Mouse (Mus musculus): ENCODE results near the gene Cxxc4. TPM values are rescaled to one million over a fixed set of nuclear protein-coding genes. Genes with fewer than 3 reads are reported as not detected.

The Cxxc4 gene
- polyA plus RNA-seq, 1 experiment from 2014 or later = 4.3 TPM

GRCm38 (mm10) chr3:134239971-134240717 is 3.9 kb downstream of the Cxxc4 start:
- peak overlapping the region; percentile 81 for H3K9ac ChIP-seq (ENCODE audit: low read length)
- DNase-seq (ENCODE audit: low spot score) = peak; percentile 83
- H3K27ac ChIP-seq (ENCODE audit: low read depth) = peak overlapping the region; percentile 90
- H3K4me3 ChIP-seq (ENCODE audit: low read depth, low read length) = peak overlapping the region; percentile 72
- H3K9me3 ChIP-seq (ENCODE audit: control insufficient read depth, low read length) = no peaks in the 10 kb centered on the region
- WGBS = under 1% methylated on average over 37 of the region's 61 CpGs
- peak overlapping the region; percentile 77 for H3K4me2 ChIP-seq (ENCODE audit: low read length)
- no peaks in the 10 kb centered on the region for H3K36me3 ChIP-seq (ENCODE audit: control insufficient read depth, insufficient read depth, low read length)
- H3K27me3 ChIP-seq (replicated peaks; ENCODE audit: control insufficient read depth, insufficient read depth, low read length) = no peaks in the 10 kb centered on the region
- ATAC-seq (replicated peaks; ENCODE audit: low FRiP score, low TSS enrichment, low read depth) = peak; percentile 16
- H3K4me1 ChIP-seq (replicated peaks; ENCODE audit: control insufficient read depth, insufficient read depth, low read length) = peaks cover 19% of the 10 kb centered on the region

- 13% methylated on average over 6 of the region's 6 CpGs for WGBS
- H3K4me2 ChIP-seq (ENCODE audit: low read length) = peak overlapping the region; percentile 77
- ATAC-seq (replicated peaks; ENCODE audit: low FRiP score, low TSS enrichment, low read depth) = no peak
Measured at GRCm38 (mm10) chr3:134240718-134241025, 4.4 kb downstream of the Cxxc4 start.

GRCm38 (mm10) chr3:134243168-134243849 is 7.0 kb downstream of the Cxxc4 start:
- Histone ChIP-seq H3K27ac (ENCODE audit: low read depth) (no peak overlapping the region), H3K4me1 (replicated peaks; ENCODE audit: control insufficient read depth, insufficient read depth, low read length) (peaks cover 19% of the 10 kb centered on the region), H3K9me3 (ENCODE audit: control insufficient read depth, low read length) (no peaks in the 10 kb centered on the region), H3K9ac (ENCODE audit: low read length) (no peak overlapping the region), H3K4me2 (ENCODE audit: low read length) (no peak overlapping the region), H3K27me3 (replicated peaks; ENCODE audit: control insufficient read depth, insufficient read depth, low read length) (no peaks in the 10 kb centered on the region), H3K4me3 (ENCODE audit: low read depth, low read length) (no peak overlapping the region), H3K36me3 (ENCODE audit: control insufficient read depth, insufficient read depth, low read length) (no peaks in the 10 kb centered on the region)
- ATAC-seq (replicated peaks; ENCODE audit: low FRiP score, low TSS enrichment, low read depth) = no peak
- DNase-seq (ENCODE audit: low spot score) = no peak
- 7% methylated on average over 2 of the region's 2 CpGs for WGBS

More at GRCm38 (mm10) chr3:134240718-134241025, 4.4 kb downstream of the Cxxc4 start:
- Histone ChIP-seq H3K36me3 (ENCODE audit: control insufficient read depth, insufficient read depth, low read length) (no peaks in the 10 kb centered on the region), H3K9me3 (ENCODE audit: control insufficient read depth, low read length) (no peaks in the 10 kb centered on the region), H3K9ac (ENCODE audit: low read length) (peak overlapping the region; percentile 81; the same call in 1 of the 2 replicates), H3K27ac (ENCODE audit: low read depth) (peak overlapping the region; percentile 90; the same call in 1 of the 2 replicates), H3K4me3 (ENCODE audit: low read depth, low read length) (peak overlapping the region; percentile 72), H3K4me1 (replicated peaks; ENCODE audit: control insufficient read depth, insufficient read depth, low read length) (peaks cover 19% of the 10 kb centered on the region), H3K27me3 (replicated peaks; ENCODE audit: control insufficient read depth, insufficient read depth, low read length) (no peaks in the 10 kb centered on the region)
- no peak for DNase-seq (ENCODE audit: low spot score)

- 19% methylated on average over 3 of the region's 3 CpGs for WGBS
- Histone ChIP-seq H3K27me3 (replicated peaks; ENCODE audit: control insufficient read depth, insufficient read depth, low read length) (no peaks in the 10 kb centered on the region), H3K9me3 (ENCODE audit: control insufficient read depth, low read length) (no peaks in the 10 kb centered on the region), H3K4me2 (ENCODE audit: low read length) (no peak overlapping the region), H3K36me3 (ENCODE audit: control insufficient read depth, insufficient read depth, low read length) (no peaks in the 10 kb centered on the region), H3K4me3 (ENCODE audit: low read depth, low read length) (no peak overlapping the region), H3K9ac (ENCODE audit: low read length) (no peak overlapping the region), H3K27ac (ENCODE audit: low read depth) (no peak overlapping the region), H3K4me1 (replicated peaks; ENCODE audit: control insufficient read depth, insufficient read depth, low read length) (peaks cover 14% of the 10 kb centered on the region)
- ATAC-seq (replicated peaks; ENCODE audit: low FRiP score, low TSS enrichment, low read depth) = no peak
- DNase-seq (ENCODE audit: low spot score) = no peak
Measured at GRCm38 (mm10) chr3:134243850-134244247, 7.6 kb downstream of the Cxxc4 start.

GRCm38 (mm10) chr3:134254221-134254620 is 17.9 kb downstream of the Cxxc4 start:
- Histone ChIP-seq H3K27ac (ENCODE audit: low read depth) (no peak overlapping the region), H3K9me3 (ENCODE audit: control insufficient read depth, low read length) (no peaks in the 10 kb centered on the region), H3K4me1 (replicated peaks; ENCODE audit: control insufficient read depth, insufficient read depth, low read length) (no peaks in the 10 kb centered on the region), H3K36me3 (ENCODE audit: control insufficient read depth, insufficient read depth, low read length) (no peaks in the 10 kb centered on the region), H3K4me2 (ENCODE audit: low read length) (no peak overlapping the region), H3K27me3 (replicated peaks; ENCODE audit: control insufficient read depth, insufficient read depth, low read length) (no peaks in the 10 kb centered on the region), H3K9ac (ENCODE audit: low read length) (no peak overlapping the region), H3K4me3 (ENCODE audit: low read depth, low read length) (no peak overlapping the region)
- DNase-seq (ENCODE audit: low spot score) (no peak), ATAC-seq (replicated peaks; ENCODE audit: low FRiP score, low TSS enrichment, low read depth) (no peak)
- WGBS = 43% methylated on average over 2 of the region's 2 CpGs

GRCm38 (mm10) chr3:134258715-134259114 is 22.4 kb downstream of the Cxxc4 start:
- H3K9me3 ChIP-seq (ENCODE audit: control insufficient read depth, low read length) = no peaks in the 10 kb centered on the region
- no peak overlapping the region for H3K9ac ChIP-seq (ENCODE audit: low read length)
- H3K36me3 ChIP-seq (ENCODE audit: control insufficient read depth, insufficient read depth, low read length) = no peaks in the 10 kb centered on the region
- DNase-seq (ENCODE audit: low spot score) (no peak), ATAC-seq (replicated peaks; ENCODE audit: low FRiP score, low TSS enrichment, low read depth) (no peak)
- 73% methylated on average over 5 of the region's 5 CpGs for WGBS
- no peaks in the 10 kb centered on the region for H3K27me3 ChIP-seq (replicated peaks; ENCODE audit: control insufficient read depth, insufficient read depth, low read length)
- no peak overlapping the region for H3K4me2 ChIP-seq (ENCODE audit: low read length)
- no peak overlapping the region for H3K4me3 ChIP-seq (ENCODE audit: low read depth, low read length)
- H3K27ac ChIP-seq (ENCODE audit: low read depth) = no peak overlapping the region
- H3K4me1 ChIP-seq (replicated peaks; ENCODE audit: control insufficient read depth, insufficient read depth, low read length) = no peaks in the 10 kb centered on the region

DNA sequence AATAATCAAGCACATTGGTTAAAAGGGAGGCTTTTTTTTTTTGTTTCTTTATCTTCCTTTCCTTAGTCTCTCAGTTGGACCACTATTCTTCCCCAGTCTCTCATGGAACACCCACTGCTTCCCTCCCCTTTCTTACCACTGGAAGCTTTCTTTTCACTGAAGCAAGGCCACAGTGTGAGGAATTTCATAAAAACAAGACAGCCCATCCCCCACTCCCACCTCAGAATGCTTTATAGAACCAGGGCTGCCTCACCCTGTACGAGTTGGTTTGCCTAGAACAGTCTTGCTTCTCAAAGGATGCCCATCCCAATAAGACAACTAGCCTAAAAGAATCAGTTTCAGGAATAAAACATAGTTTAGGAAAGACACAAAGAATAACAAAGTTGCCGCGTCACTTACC is 23.0 kb downstream of the Cxxc4 start:
- Histone ChIP-seq H3K9ac (ENCODE audit: low read length) (no peak overlapping the region), H3K4me1 (replicated peaks; ENCODE audit: control insufficient read depth, insufficient read depth, low read length) (no peaks in the 10 kb centered on the region), H3K4me2 (ENCODE audit: low read length) (no peak overlapping the region), H3K27me3 (replicated peaks; ENCODE audit: control insufficient read depth, insufficient read depth, low read length) (no peaks in the 10 kb centered on the region), H3K9me3 (ENCODE audit: control insufficient read depth, low read length) (no peaks in the 10 kb centered on the region), H3K36me3 (ENCODE audit: control insufficient read depth, insufficient read depth, low read length) (no peaks in the 10 kb centered on the region), H3K27ac (ENCODE audit: low read depth) (no peak overlapping the region), H3K4me3 (ENCODE audit: low read depth, low read length) (no peak overlapping the region)
- ATAC-seq (replicated peaks; ENCODE audit: low FRiP score, low TSS enrichment, low read depth) = no peak
- 76% methylated on average over 3 of the region's 3 CpGs for WGBS
- DNase-seq (ENCODE audit: low spot score) = no peak

DNA sequence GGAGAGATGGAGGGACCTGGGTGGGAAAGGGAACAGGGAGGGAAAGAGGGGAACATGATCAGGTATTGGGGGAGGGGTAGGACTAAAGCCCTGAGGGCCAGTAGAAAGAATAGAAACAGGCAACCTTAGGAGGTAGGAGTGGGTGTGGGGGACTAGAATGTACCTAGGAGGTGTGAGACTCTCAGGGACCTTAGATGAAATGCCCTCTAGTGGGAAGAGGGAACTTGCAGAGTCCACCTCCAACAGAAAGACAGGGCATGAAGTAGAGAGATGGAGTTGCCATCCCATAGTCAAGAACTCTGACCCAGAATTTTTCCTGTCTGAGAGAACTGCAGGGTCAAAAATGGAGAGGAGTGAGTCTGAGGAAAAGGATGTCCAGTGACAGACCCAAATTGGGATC is 43.4 kb downstream of the Cxxc4 start:
- no peak for DNase-seq (ENCODE audit: low spot score)
- no peak for ATAC-seq (replicated peaks; ENCODE audit: low FRiP score, low TSS enrichment, low read depth)
- Histone ChIP-seq H3K36me3 (ENCODE audit: control insufficient read depth, insufficient read depth, low read length) (no peaks in the 10 kb centered on the region), H3K4me2 (ENCODE audit: low read length) (no peak overlapping the region), H3K27ac (ENCODE audit: low read depth) (no peak overlapping the region), H3K27me3 (replicated peaks; ENCODE audit: control insufficient read depth, insufficient read depth, low read length) (no peaks in the 10 kb centered on the region), H3K9ac (ENCODE audit: low read length) (no peak overlapping the region), H3K4me3 (ENCODE audit: low read depth, low read length) (no peak overlapping the region), H3K9me3 (ENCODE audit: control insufficient read depth, low read length) (no peaks in the 10 kb centered on the region), H3K4me1 (replicated peaks; ENCODE audit: control insufficient read depth, insufficient read depth, low read length) (peaks cover 4% of the 10 kb centered on the region)
